Mouse (Mus musculus): Measurements from ENCODE around the gene Zfp217.
"Not testable (repeated sequence)": the region's sequence is repeated elsewhere in the genome, so short reads cannot be mapped to it uniquely, and the experiment has no call there.

The Zfp217 gene

DNA sequence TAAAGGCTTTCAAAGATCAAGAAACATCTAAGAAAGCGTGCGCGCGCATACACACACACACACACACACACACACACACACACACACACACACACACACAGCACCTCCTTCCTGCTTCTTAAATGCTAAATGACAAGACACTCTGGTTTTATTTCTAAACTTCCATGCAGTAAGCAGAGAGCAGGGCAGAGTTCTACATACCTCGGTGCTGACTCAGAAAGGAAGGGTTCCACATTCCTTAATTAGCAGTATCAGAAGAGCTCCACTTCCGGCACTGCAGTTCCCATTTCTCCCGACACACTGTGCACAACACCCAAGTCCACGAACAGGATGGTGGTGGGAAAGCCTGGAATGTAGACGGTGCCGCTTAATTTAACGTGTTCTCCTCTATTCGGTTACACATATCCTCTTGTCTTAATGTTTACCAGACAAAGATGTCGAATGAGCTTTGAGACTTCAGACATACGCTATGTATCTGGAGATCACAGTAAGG is at the start of gene Zfp217:
TSS of gene Zfp217 (minus strand) at position 443 of the 493 bp plus-strand sequence.
- peak; percentile 56 for DNase-seq

- DNase-seq = no peak
Measured at GRCm38 (mm10) chr2:170195542-170196089, 47.7 kb upstream of the Zfp217 start.

- no peak for DNase-seq
Measured at GRCm38 (mm10) chr2:170194845-170195244, 46.9 kb upstream of the Zfp217 start.

DNA sequence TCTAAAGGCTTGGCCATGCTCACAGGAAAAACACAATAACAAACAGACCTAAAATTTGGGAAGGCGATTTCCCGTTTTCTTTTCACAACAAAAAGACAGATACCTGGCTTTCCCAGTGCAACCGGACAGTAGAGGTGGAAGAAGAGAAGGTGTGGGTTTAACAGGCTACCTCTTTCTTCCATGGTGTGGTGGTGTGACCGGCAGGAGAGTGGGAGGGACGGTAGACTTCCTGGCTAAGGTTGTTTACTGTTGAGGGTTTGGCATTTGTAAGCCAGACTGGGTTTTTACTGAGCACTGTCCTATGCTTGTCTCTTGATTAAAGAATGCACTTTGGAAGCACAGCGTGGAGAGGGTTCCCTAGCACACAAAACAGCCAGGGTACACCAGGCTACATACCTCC is 45.9 kb upstream of the Zfp217 start:
- DNase-seq = no peak

GRCm38 (mm10) chr2:170193211-170193610 is 45.3 kb upstream of the Zfp217 start:
- DNase-seq = no peak

DNA sequence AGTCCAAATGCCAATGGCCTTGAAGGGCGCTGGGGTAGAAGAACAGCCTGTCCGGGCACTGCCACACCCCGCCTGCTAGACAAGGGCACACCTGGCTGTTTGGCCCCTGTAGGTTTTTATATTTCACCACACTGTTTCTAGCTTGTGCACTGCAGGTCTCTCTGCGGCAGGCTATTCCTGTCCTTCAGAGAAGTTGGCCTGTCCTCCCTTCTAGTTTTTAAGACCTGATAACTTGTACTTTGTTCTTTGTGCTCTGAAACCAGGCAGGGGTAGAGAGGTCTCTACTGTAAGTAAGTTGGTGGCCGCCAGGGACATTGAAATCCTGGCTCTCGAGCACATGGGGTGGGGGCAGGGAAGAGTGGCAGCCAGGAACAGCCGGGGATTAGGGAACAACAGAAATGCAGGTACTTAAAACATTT is 44.8 kb upstream of the Zfp217 start:
- DNase-seq = peak; percentile 75

DNA sequence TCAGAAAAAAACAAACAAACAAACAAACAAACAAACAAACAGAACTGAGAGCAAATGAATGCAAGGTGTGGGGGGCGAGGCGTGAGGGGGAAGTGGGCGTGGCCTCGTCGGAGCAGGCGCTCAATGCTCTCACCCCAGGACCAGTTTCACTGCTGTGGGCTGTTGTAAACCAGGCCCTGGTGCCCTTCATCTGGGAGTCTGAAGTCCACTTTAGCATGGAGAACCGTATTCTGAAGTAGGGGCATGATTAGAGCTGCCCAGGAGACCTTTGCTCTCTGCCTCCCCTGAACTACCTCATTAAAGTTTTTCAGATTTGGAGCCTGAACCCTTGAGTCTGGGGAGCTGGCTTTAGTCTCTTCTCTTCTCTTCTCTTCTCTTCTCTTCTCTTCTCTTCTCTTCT is 40.8 kb upstream of the Zfp217 start:
- DNase-seq = no peak

GRCm38 (mm10) chr2:170185137-170185837 is 37.4 kb upstream of the Zfp217 start:
- DNase-seq = no peak

GRCm38 (mm10) chr2:170184175-170184983 is 36.5 kb upstream of the Zfp217 start:
- peak; percentile 79 for DNase-seq

DNA sequence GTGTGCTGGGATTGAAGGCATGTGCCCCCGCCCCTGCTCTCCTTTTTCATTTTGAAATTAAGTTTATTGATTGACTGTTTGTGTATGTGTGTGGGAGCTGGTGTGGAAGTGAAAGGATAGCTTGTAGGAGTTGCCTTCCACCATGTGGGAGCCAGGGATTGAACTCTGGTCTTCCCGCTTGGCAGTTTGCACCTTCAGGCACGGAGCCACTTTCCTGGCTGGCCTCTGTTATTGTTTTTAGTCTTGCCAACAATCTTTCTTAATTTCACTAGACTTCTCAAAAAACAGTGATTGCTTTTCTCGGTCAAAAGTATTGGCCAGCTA is 35.9 kb upstream of the Zfp217 start:
- no peak for DNase-seq

DNA sequence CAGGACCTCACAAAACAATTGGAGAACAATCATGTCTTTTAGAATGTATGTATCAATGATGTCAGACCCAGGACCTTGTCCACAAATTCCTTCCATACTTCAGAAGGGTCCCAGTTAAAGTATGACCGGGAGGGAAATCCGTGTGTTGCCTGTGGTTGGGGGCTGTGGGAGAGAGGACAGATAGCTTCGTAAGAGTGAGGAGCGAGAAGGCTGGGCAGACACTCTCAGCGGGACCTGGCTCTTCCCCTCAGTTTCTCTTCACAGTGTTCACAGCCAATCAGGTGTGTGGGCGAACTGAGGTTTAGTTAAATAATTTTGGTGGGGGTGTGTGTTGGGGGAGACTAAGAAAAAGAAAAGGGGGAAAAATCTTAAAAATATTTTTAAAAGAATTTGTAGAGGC is 34.0 kb upstream of the Zfp217 start:
- no peak for DNase-seq

DNA sequence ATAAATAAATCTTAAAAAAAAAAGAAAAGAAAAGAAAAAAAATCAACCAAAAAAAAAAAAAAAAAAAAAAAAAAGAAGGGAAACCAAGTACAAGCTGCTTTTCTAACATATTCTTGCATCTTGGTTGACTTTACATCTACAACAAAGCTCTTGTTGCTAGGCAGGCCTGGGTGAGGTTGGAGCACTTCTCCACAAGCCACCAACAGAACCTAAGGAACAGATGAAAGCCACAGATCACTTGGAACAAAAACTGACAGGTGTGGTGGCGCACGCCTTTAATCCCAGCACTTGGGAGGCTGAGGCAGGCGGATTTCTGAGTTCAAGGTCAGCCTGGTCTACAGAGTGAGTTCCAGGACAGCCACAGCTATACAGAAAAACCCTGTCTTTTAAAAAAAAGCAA is 32.9 kb upstream of the Zfp217 start:
- not testable (repeated sequence) for DNase-seq

DNA sequence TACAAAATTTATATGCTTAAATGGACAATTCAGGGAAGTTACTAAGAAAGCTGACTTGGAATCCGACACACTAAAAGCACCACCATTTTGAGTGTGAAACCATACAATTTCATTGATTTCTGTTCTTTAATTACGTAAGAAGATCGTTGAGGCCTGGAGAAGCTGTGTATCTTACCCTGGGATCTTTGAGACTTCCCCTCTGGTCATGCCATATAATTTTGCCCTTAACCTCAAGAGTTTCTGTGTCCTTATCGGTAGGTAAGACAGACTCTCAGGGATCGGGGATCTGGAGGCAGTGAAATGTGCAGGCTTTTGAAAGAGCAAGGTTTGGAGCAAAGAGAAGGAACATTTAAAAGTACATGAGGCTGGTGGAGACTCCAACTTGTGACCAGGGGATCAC is 31.4 kb upstream of the Zfp217 start:
- no peak for DNase-seq

- DNase-seq = no peak
Measured at GRCm38 (mm10) chr2:170177323-170177722, 29.4 kb upstream of the Zfp217 start.

DNA sequence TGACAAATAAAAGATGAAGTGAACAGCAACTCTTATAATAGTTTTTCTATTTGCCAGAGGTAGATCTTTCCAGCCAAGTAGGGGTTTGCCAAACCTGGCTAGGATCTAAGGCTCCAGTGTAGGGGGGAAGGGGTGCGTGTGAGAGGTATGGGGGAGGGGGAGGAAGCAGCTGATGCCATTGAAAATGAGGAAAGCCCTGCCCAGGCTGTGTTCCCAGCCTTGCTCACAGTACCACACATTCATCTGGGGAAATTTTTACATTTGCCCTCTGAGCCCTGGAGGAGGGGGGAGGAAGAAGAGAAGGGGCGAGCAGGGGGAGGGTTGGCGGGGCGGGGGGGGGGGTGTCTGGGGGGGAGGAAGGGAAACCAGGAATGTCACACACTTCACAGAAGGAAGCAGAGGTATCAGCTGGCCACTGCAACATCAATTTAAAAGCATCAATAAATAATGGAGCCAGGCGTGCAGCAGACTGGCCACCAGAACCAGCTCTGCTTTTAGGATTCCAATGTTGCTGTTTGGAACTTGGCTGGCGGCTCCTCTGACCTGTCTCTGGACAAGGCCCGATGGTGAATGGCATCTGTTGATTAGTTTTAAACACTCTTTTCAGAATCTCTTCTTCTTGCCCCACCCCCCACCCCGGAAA is 28.5 kb upstream of the Zfp217 start:
- DNase-seq = no peak

DNA sequence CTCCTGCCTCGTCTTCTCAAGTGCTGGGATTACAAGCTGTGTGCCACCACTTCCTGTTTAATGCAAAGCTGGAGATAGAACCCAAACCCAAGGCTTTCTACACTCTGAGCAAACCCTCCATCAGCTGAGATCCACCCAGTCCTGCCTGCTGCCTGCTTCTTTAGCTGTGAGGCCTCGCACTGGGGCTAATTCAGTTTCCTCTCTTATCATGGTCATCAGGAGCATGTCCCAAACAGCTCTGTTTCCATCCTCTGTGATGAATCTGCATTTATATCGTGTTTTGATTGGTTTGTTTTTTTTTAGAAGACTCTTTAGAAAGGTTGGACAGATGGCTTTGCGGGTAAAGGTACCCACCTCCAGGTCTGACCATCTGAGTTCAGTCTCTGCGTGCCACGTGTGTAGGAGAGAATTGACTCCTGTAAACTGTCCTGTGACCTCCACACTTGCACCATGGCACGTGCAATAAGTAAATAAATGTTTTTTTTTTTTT is 27.8 kb upstream of the Zfp217 start:
- DNase-seq = no peak

DNA sequence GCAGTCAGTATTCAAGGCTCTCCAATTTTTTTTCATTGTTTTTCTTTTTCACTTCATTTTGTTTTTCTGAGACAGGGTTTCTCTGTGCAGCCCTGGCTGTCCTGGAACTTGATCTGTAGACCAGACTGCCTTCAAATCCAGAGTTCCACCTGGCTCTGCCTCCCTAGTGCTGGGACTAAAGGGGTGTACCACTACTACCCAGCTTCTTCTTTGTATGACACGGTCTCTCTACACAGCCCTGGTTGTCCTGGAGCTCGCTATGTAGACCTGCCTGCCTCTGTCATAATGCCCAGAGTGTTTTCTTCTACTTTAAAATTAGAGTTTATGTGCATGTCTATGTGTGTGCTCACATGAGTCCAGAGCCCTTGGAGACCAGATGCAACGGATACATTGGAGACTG is 27.3 kb upstream of the Zfp217 start:
- no peak for DNase-seq

DNA sequence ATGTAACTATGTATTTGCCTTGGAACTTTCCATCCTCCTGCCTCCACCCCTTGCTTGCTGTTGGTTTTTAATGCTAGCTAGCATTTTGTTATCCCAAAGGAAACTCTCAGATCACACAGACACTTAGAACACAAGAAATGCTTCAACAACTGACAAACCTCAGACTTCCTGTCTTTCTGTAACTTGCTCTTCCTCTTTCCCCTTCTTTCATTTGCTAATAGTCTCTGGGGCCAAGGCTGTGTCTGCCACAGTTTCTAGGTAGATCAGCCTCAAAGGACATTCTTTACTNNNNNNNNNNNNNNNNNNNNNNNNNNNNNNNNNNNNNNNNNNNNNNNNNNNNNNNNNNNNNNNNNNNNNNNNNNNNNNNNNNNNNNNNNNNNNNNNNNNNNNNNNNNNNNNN is 21.2 kb upstream of the Zfp217 start:
- no peak for DNase-seq

DNA sequence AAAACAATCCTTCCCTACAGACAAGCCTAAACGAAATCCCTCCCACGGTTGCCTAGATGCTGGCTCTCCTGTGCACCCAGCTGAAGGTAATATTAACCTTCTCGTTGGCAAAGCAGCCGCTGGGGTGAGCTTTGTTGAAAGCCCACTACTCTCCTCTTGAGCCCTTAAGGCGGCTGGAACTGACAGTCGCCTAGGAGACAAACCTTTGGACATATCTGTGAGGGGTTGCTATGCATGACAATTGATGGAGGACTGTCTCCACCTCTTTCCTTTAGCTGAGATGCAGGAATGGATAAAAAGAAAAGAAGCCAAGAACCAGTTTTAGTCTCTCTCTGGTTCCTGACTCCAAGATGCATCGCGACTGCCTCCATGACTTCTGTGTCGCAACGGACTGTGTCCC is 17.7 kb upstream of the Zfp217 start:
- no peak for DNase-seq

DNA sequence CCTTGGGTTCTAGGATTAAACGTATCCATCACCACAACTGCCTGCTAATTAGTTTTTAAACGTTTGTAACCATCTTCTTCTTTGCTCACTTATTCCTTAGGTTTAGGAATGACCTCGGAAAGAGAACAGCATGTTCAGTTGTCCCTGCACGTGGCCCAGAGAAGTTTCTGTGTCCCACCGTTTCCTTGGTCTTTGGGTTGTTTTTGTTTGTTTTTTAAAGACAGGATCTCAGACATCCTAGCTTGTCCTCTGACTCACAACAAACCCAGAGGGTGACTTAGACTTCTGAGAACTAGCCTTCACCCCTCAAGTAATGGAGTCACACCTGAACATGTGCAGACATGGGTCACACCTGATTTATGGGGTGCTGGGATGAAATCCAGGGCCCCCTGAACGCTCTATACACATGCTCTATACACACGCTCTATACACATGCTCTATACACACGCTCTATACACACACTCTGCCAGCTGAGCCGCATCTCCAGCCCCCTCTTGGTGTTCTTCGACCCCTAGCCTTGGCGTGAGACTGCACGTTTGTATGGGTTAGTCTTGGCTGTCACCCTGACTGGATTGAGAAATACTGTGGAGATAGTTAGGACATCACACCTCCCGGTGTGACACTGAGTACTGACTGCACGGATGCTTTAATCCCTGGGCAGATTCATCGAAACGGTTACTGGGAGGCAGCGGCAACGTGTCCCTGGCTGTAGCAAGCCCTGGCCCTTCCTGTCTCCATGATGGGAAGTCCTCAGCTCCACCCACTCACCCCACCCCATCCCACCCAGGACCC is 16.0 kb upstream of the Zfp217 start:
- DNase-seq = no peak

- DNase-seq = no peak
Measured at GRCm38 (mm10) chr2:170159795-170160568, 12.1 kb upstream of the Zfp217 start.

- no peak for DNase-seq
Measured at GRCm38 (mm10) chr2:170158987-170159386, 11.1 kb upstream of the Zfp217 start.
